Comparison of ENCODE assay signal across 8 mouse cellular contexts in the genomic region with DNA sequence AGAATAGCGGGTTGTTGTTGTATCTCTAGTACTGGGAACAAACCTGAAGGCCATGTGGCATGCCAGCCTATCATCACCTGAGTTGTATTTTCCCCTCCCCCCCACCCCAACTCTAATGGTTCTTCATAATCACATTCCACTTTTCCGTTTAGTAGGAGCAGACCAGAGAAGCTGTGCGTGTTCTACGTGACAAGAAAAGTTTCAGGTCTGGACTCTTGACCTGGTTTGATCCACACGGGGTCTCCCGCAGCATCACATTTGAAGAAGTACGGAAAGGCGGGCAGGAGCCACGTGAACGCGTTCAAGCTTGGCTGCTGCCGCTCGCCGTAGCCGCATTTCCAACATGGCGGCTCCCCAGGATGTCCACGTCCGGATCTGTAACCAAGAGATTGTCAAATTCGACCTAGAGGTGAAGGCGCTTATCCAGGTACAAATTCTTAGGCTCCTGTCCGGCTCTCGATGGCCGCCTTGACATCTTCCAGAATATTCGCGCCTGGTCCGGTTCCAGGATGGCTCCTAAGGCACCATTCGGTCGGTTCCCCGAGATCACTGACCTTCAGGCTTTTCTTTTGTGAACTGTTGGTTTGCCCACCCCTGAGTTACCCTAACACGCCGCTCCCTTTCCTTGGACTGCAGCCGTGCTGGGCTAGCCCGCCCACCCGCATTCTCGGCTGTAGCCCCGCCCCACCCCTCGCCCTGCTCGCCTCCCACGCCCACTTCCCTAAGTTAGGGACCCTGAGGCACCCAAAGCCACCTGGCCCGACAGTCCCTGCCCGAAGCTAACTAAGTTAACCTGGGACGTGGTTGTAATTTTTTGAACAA. TPM values are rescaled to one million over a fixed set of nuclear protein-coding genes. Genes with fewer than 3 reads are reported as not detected.
DNase-seq lines count a peak whose midpoint lies in the region; ATAC-seq and TF ChIP-seq lines count a peak whose summit lies in the region.

Bnip1 (plus strand) TSS at position 317 of the 822 bp plus-strand sequence.

- H3K4me2 ChIP-seq in heart, embryonic 12.5 days, result peak within 1 kb of the TSS; percentile 83
- peak within 1 kb of the TSS; percentile 76 for H3K4me2 ChIP-seq in kidney, postnatal 0 days (ENCODE audit: low read length)
- peak within 1 kb of the TSS; percentile 83 for H3K4me2 ChIP-seq in liver, embryonic 11.5 days
- H3K4me2 ChIP-seq in stomach, embryonic 14.5 days (replicated peaks; ENCODE audit: low read depth, low read length), result peak within 1 kb of the TSS; percentile 78

- no peaks in the 10 kb centered on the region for H3K27me3 ChIP-seq in heart, embryonic 12.5 days (replicated peaks)
- no peaks in the 10 kb centered on the region for H3K27me3 ChIP-seq in kidney, postnatal 0 days (ENCODE audit: insufficient read depth, low read length)
- H3K27me3 ChIP-seq in liver, embryonic 11.5 days (replicated peaks; ENCODE audit: control insufficient read depth, insufficient read depth, low read length), result no peaks in the 10 kb centered on the region; the same call in 1 of the 2 replicates
- H3K27me3 ChIP-seq in stomach, embryonic 14.5 days (ENCODE audit: control insufficient read depth, insufficient read depth, low read length), result no peaks in the 10 kb centered on the region

- H3K4me1 ChIP-seq in bone marrow, adult 2 months (ENCODE audit: control insufficient read depth, insufficient read depth, low read length), result peaks cover 3% of the 10 kb centered on the region
- peaks cover 11% of the 10 kb centered on the region for H3K4me1 ChIP-seq in heart, embryonic 12.5 days (replicated peaks)
- peaks cover 6% of the 10 kb centered on the region for H3K4me1 ChIP-seq in kidney, postnatal 0 days (replicated peaks; ENCODE audit: insufficient read depth, low read length)
- peaks cover 7% of the 10 kb centered on the region; the same call in 1 of the 2 replicates for H3K4me1 ChIP-seq in liver, embryonic 11.5 days (replicated peaks; ENCODE audit: control insufficient read depth, insufficient read depth, low read length)
- H3K4me1 ChIP-seq in stomach, embryonic 14.5 days (ENCODE audit: control insufficient read depth, insufficient read depth, low read length), result peaks cover 6% of the 10 kb centered on the region; the same call in 1 of the 2 replicates

- peak; percentile 59; the same call in 1 of the 2 replicates for TF ChIP-seq POLR2A in bone marrow, adult 2 months (IDR thresholded peaks at IDR 0.05; ENCODE audit: borderline replicate concordance, control insufficient read depth, low read depth, low read length)

- peak within 1 kb of the TSS; percentile 81 for H3K4me3 ChIP-seq in bone marrow, adult 2 months (replicated peaks; ENCODE audit: control insufficient read depth, low read depth, low read length)
- peak within 1 kb of the TSS; percentile 88 for H3K4me3 ChIP-seq in heart, embryonic 12.5 days
- H3K4me3 ChIP-seq in kidney, postnatal 0 days (replicated peaks; ENCODE audit: low read depth, low read length), result peak within 1 kb of the TSS; percentile 55
- H3K4me3 ChIP-seq in liver, embryonic 11.5 days (ENCODE audit: low read depth, low read length), result peak within 1 kb of the TSS; percentile 66
- H3K4me3 ChIP-seq in stomach, embryonic 14.5 days (ENCODE audit: low read depth, low read length), result peak within 1 kb of the TSS; percentile 67

- under 1% methylated on average over 42 of the region's 42 CpGs for WGBS in bone marrow, adult 2 months
- WGBS in heart, embryonic 12.5 days, result under 1% methylated on average over 42 of the region's 42 CpGs
- under 1% methylated on average over 42 of the region's 42 CpGs for WGBS in kidney, postnatal 0 days
- under 1% methylated on average over 42 of the region's 42 CpGs for WGBS in liver, embryonic 11.5 days
- under 1% methylated on average over 42 of the region's 42 CpGs for WGBS in stomach, embryonic 14.5 days

- ATAC-seq in erythroblast, adult 5-6 weeks (replicated peaks; ENCODE audit: low FRiP score, poor library complexity, severe bottlenecking), result peak; percentile 69
- ATAC-seq in heart, embryonic 12.5 days (ENCODE audit: insufficient number of reproducible peaks, low FRiP score), result peak; percentile 80
- peak; percentile 84 for ATAC-seq in kidney, postnatal 0 days (replicated peaks; ENCODE audit: low FRiP score, low read depth)
- peak; percentile 81 for ATAC-seq in liver, embryonic 11.5 days (replicated peaks; ENCODE audit: low FRiP score)
- peak; percentile 86 for ATAC-seq in stomach, embryonic 14.5 days (ENCODE audit: insufficient number of reproducible peaks, insufficient read depth, low FRiP score, low read depth)

- H3K36me3 ChIP-seq in heart, embryonic 12.5 days, result peaks cover 30% of the 10 kb centered on the region
- peaks cover 7% of the 10 kb centered on the region; the same call in 1 of the 2 replicates for H3K36me3 ChIP-seq in kidney, postnatal 0 days (ENCODE audit: insufficient read depth, low read length)
- H3K36me3 ChIP-seq in liver, embryonic 11.5 days (ENCODE audit: control insufficient read depth, insufficient read depth, low read length), result peaks cover 3% of the 10 kb centered on the region; the same call in 1 of the 2 replicates
- peaks cover 14% of the 10 kb centered on the region for H3K36me3 ChIP-seq in stomach, embryonic 14.5 days (ENCODE audit: control insufficient read depth, insufficient read depth, low read length)

- H3K9me3 ChIP-seq in heart, embryonic 12.5 days (replicated peaks), result no peaks in the 10 kb centered on the region
- no peaks in the 10 kb centered on the region for H3K9me3 ChIP-seq in kidney, postnatal 0 days (replicated peaks; ENCODE audit: low read length)
- no peaks in the 10 kb centered on the region for H3K9me3 ChIP-seq in liver, embryonic 11.5 days (ENCODE audit: control insufficient read depth, low read length)
- H3K9me3 ChIP-seq in stomach, embryonic 14.5 days (ENCODE audit: control insufficient read depth, low read depth, low read length), result no peaks in the 10 kb centered on the region

- DNase-seq in B cell, adult 2 months, result peak; percentile 77 to 78
- DNase-seq in kidney, postnatal 0 days (ENCODE audit: low spot score), result peak; percentile 88
- DNase-seq in liver, embryonic 11.5 days (ENCODE audit: low spot score), result peak; percentile 80
- DNase-seq in naive thymus-derived CD4-positive, alpha-beta T cell, adult 2 months (ENCODE audit: low read depth), result peak; percentile 80

- H3K27ac ChIP-seq in bone marrow, adult 2 months (ENCODE audit: control insufficient read depth, insufficient read depth, low read depth, low read length, poor library complexity), result peak within 1 kb of the TSS; percentile 65
- H3K27ac ChIP-seq in heart, embryonic 12.5 days (ENCODE audit: poor library complexity, severe bottlenecking), result peak within 1 kb of the TSS; percentile 92
- H3K27ac ChIP-seq in kidney, postnatal 0 days, result peak within 1 kb of the TSS; percentile 93
- peak within 1 kb of the TSS; percentile 83 for H3K27ac ChIP-seq in liver, embryonic 11.5 days (ENCODE audit: low read depth, low read length)
- H3K27ac ChIP-seq in stomach, embryonic 14.5 days (ENCODE audit: low read length), result peak within 1 kb of the TSS; percentile 92

- no peak for TF ChIP-seq CTCF in bone marrow, adult 2 months (IDR thresholded peaks at IDR 0.05; ENCODE audit: control insufficient read depth, insufficient read depth, low read length)
- TF ChIP-seq CTCF in kidney, postnatal 0 days (IDR thresholded peaks at IDR 0.05; ENCODE audit: low read depth), result no peak

- H3K9ac ChIP-seq in heart, embryonic 12.5 days, result peak within 1 kb of the TSS; percentile 91
- H3K9ac ChIP-seq in kidney, postnatal 0 days (ENCODE audit: low read depth, low read length), result peak within 1 kb of the TSS; percentile 80
- peak within 1 kb of the TSS; percentile 75 for H3K9ac ChIP-seq in liver, embryonic 11.5 days (ENCODE audit: low read depth, low read length)
- peak within 1 kb of the TSS; percentile 65 for H3K9ac ChIP-seq in stomach, embryonic 14.5 days (replicated peaks; ENCODE audit: low read depth, low read length)

RNA-seq across cellular contexts. Expression of gene Bnip1, which starts in this region (rescaled TPM):
- 20.7 and 29.5 TPM in 2 replicates for polyA plus RNA-seq in bone marrow, adult 2 months (2011; ENCODE audit: insufficient read depth, insufficient read length, low replicate concordance, missing spikeins)
- total RNA-seq in erythroblast, adult 5-6 weeks (2015; ENCODE audit: low replicate concordance), result 1.2 and 7.1 TPM in 2 replicates
- 6.4 and 8.3 TPM in 2 replicates for total RNA-seq in erythroblast, adult 5-6 weeks (2017; ENCODE audit: low replicate concordance)
- polyA plus RNA-seq in heart, embryonic 12.5 days (2016; fragmentation: Nextera tagmentation; extraction: Ambion mirVana), result 51.1 and 51.9 TPM in 2 replicates
- 43.7 and 45.2 TPM in 2 replicates for polyA plus RNA-seq in kidney, postnatal 0 days (2015; fragmentation: Nextera tagmentation; extraction: Ambion mirVana)
- polyA plus RNA-seq in liver, embryonic 11.5 days (2014; fragmentation: Nextera tagmentation; extraction: Ambion mirVana), result 44.0 TPM in 2 replicates
- polyA plus RNA-seq in stomach, embryonic 14.5 days (2014; fragmentation: Nextera tagmentation; extraction: Ambion mirVana), result 49.8 and 53.6 TPM in 2 replicates

Comparison
In these comparisons a context has a peak if more than half of its experiments do, and no peak if none do; other contexts are left out.
1. Peak in every context shown above with its lines: DNase-seq, ATAC-seq, H3K4me3 ChIP-seq and H3K27ac ChIP-seq.